Mouse (Mus musculus) liver, embryonic 15.5 days (tissue): ENCODE data around the gene Gprc5a. TPM values are rescaled to one million over a fixed set of nuclear protein-coding genes. Genes with fewer than 3 reads are reported as not detected.

ENCODE experiments used
- ATAC-seq: fragments of 200-750 bp; cut with Nextera tagmentation; 2 replicates; pipeline ENCODE4 v1.8.0; 2017; ENCODE audit warnings: moderate number of reproducible peaks, mild to moderate bottlenecking, moderate library complexity; ENCODE audit not compliant: insufficient read depth
- H3K27ac ChIP-seq: fragments of 300-500 bp; sonication (generic); replicated peaks from 2 replicates; pipeline ENCODE4 v1.5.1; 2015; ENCODE audit warnings: mild to moderate bottlenecking, inconsistent platforms
- H3K27me3 ChIP-seq: fragments of 300-500 bp; sonication (generic); 2 replicates; pipeline ENCODE4 v1.6.1; 2015; ENCODE audit warnings: mild to moderate bottlenecking, inconsistent platforms
- H3K36me3 ChIP-seq: fragments of 300-500 bp; sonication (generic); replicated peaks from 2 replicates; pipeline ENCODE4 v1.6.1; 2015; ENCODE audit warnings: moderate library complexity, mild to moderate bottlenecking, inconsistent platforms
- H3K4me1 ChIP-seq: fragments of 300-500 bp; sonication (generic); replicated peaks from 2 replicates; pipeline ENCODE4 v1.6.1; 2015; ENCODE audit warnings: inconsistent platforms
- H3K4me2 ChIP-seq: fragments of 300-500 bp; sonication (generic); 2 replicates; pipeline ENCODE4 v1.6.1; 2015; ENCODE audit warnings: moderate library complexity, mild to moderate bottlenecking, inconsistent platforms
- H3K4me3 ChIP-seq: fragments of 300-500 bp; sonication (generic); replicated peaks from 2 replicates; pipeline ENCODE4 v1.5.1; 2015; ENCODE audit warnings: mild to moderate bottlenecking, inconsistent platforms
- H3K9ac ChIP-seq: fragments of 300-500 bp; sonication (generic); 2 replicates; pipeline ENCODE4 v1.6.1; 2015; ENCODE audit warnings: moderate library complexity, mild to moderate bottlenecking, inconsistent platforms
- H3K9me3 ChIP-seq: fragments of 300-500 bp; sonication (generic); replicated peaks from 2 replicates; pipeline ENCODE4 v1.6.1; 2016; ENCODE audit warnings: inconsistent platforms
- WGBS: fragments of 180-500 bp; shearing (Covaris S2); methylation state at CpG from one replicate; pipeline ENCODE4 v1.1.7; 2015; ENCODE audit warnings: mixed read lengths; ENCODE audit not compliant: insufficient replicate concordance; 5-methylcytosine and 5-hydroxymethylcytosine counted together
- polyA plus RNA-seq: library from polyadenylated mRNA; unstranded; fragments of >200 nt; fragmentation: Nextera tagmentation; extraction: Ambion mirVana; gene quantifications from 2 replicates; pipeline ENCODE4 v1.2.1, GENCODE M21; 2015

Gene Gprc5a
- polyA plus RNA-seq, 1 experiment from 2014 or later: 0.09 TPM

GRCm38 (mm10) chr6:135074405-135074947 lies 9.0 kb downstream of the Gprc5a start:
- no peaks in the 10 kb centered on the region for H3K9me3 ChIP-seq
- H3K9ac ChIP-seq: no peak overlapping the region
- no peaks in the 10 kb centered on the region for H3K27me3 ChIP-seq
- 19% methylated on average over 6 of the region's 6 CpGs for WGBS
- ATAC-seq: no peak
- H3K4me3 ChIP-seq: no peak overlapping the region
- no peaks in the 10 kb centered on the region for H3K4me1 ChIP-seq
- no peaks in the 10 kb centered on the region for H3K36me3 ChIP-seq
- H3K27ac ChIP-seq: no peak overlapping the region
- H3K4me2 ChIP-seq: no peak overlapping the region

GRCm38 (mm10) chr6:135076202-135076601 lies 10.8 kb downstream of the Gprc5a start:
- Histone ChIP-seq H3K4me1 (no peaks in the 10 kb centered on the region), H3K9me3 (no peaks in the 10 kb centered on the region), H3K4me3 (no peak overlapping the region), H3K27ac (no peak overlapping the region), H3K9ac (no peak overlapping the region), H3K36me3 (no peaks in the 10 kb centered on the region), H3K4me2 (no peak overlapping the region), H3K27me3 (no peaks in the 10 kb centered on the region)
- no peak for ATAC-seq
- WGBS: 45% methylated on average over 3 of the region's 3 CpGs

- 54% methylated on average over 12 of the region's 12 CpGs for WGBS
- H3K27me3 ChIP-seq: no peaks in the 10 kb centered on the region
- no peak overlapping the region for H3K4me3 ChIP-seq
- ATAC-seq: no peak
- H3K27ac ChIP-seq: no peak overlapping the region
- no peak overlapping the region for H3K4me2 ChIP-seq
- no peaks in the 10 kb centered on the region for H3K36me3 ChIP-seq
- no peaks in the 10 kb centered on the region for H3K4me1 ChIP-seq
- H3K9me3 ChIP-seq: no peaks in the 10 kb centered on the region
- H3K9ac ChIP-seq: no peak overlapping the region
Measured at GRCm38 (mm10) chr6:135078420-135078819, 13.0 kb downstream of the Gprc5a start.

- no peak overlapping the region for H3K4me2 ChIP-seq
- 57% methylated on average over 10 of the region's 10 CpGs for WGBS
- no peaks in the 10 kb centered on the region for H3K4me1 ChIP-seq
- H3K36me3 ChIP-seq: no peaks in the 10 kb centered on the region
- no peak for ATAC-seq
- no peak overlapping the region for H3K4me3 ChIP-seq
- no peaks in the 10 kb centered on the region for H3K9me3 ChIP-seq
- H3K27me3 ChIP-seq: no peaks in the 10 kb centered on the region
- no peak overlapping the region for H3K9ac ChIP-seq
- H3K27ac ChIP-seq: no peak overlapping the region
Measured at GRCm38 (mm10) chr6:135083991-135084502, 18.6 kb downstream of the Gprc5a start.

- WGBS: 63% methylated on average over 1 of the region's 1 CpGs
- no peak for ATAC-seq
- H3K36me3 ChIP-seq: no peaks in the 10 kb centered on the region
- H3K4me2 ChIP-seq: no peak overlapping the region
- no peak overlapping the region for H3K4me3 ChIP-seq
- no peaks in the 10 kb centered on the region for H3K9me3 ChIP-seq
- H3K4me1 ChIP-seq: no peaks in the 10 kb centered on the region
- no peak overlapping the region for H3K9ac ChIP-seq
- H3K27ac ChIP-seq: no peak overlapping the region
- no peaks in the 10 kb centered on the region for H3K27me3 ChIP-seq
Measured at GRCm38 (mm10) chr6:135085703-135086102, 20.3 kb downstream of the Gprc5a start.

- Histone ChIP-seq H3K27me3 (no peaks in the 10 kb centered on the region), H3K9me3 (no peaks in the 10 kb centered on the region), H3K4me3 (no peak overlapping the region), H3K9ac (no peak overlapping the region), H3K4me1 (no peaks in the 10 kb centered on the region), H3K27ac (no peak overlapping the region), H3K4me2 (peak overlapping the region; percentile 16; the same call in 1 of the 2 replicates), H3K36me3 (no peaks in the 10 kb centered on the region)
- 19% methylated on average over 19 of the region's 19 CpGs for WGBS
- ATAC-seq: no peak; the same call in 1 of the 2 replicates
Measured at GRCm38 (mm10) chr6:135087721-135088451, 22.4 kb downstream of the Gprc5a start.

- Histone ChIP-seq H3K9ac (no peak overlapping the region), H3K36me3 (no peaks in the 10 kb centered on the region), H3K4me3 (no peak overlapping the region), H3K4me1 (no peaks in the 10 kb centered on the region), H3K9me3 (no peaks in the 10 kb centered on the region), H3K27ac (no peak overlapping the region), H3K4me2 (no peak overlapping the region), H3K27me3 (no peaks in the 10 kb centered on the region)
- ATAC-seq: no peak
- WGBS: 32% methylated on average over 8 of the region's 8 CpGs
Measured at GRCm38 (mm10) chr6:135089786-135090185, 24.3 kb downstream of the Gprc5a start.

GRCm38 (mm10) chr6:135090661-135091060 lies 25.2 kb downstream of the Gprc5a start:
- no peaks in the 10 kb centered on the region for H3K4me1 ChIP-seq
- 67% methylated on average over 4 of the region's 4 CpGs for WGBS

GRCm38 (mm10) chr6:135092798-135093470 lies 27.5 kb downstream of the Gprc5a start:
- 68% methylated on average over 12 of the region's 12 CpGs for WGBS
- no peak for ATAC-seq
- no peaks in the 10 kb centered on the region for H3K9me3 ChIP-seq
- H3K27ac ChIP-seq: no peak overlapping the region
- no peak overlapping the region for H3K4me2 ChIP-seq
- H3K4me1 ChIP-seq: no peaks in the 10 kb centered on the region
- H3K27me3 ChIP-seq: no peaks in the 10 kb centered on the region
- no peak overlapping the region for H3K9ac ChIP-seq
- no peak overlapping the region for H3K4me3 ChIP-seq
- no peaks in the 10 kb centered on the region for H3K36me3 ChIP-seq

More at GRCm38 (mm10) chr6:135090661-135091060, 25.2 kb downstream of the Gprc5a start:
- Histone ChIP-seq H3K27me3 (no peaks in the 10 kb centered on the region), H3K27ac (no peak overlapping the region), H3K4me2 (no peak overlapping the region), H3K4me3 (no peak overlapping the region), H3K9ac (no peak overlapping the region), H3K9me3 (no peaks in the 10 kb centered on the region), H3K36me3 (no peaks in the 10 kb centered on the region)
- no peak for ATAC-seq

- Histone ChIP-seq H3K27ac (no peak overlapping the region), H3K4me2 (no peak overlapping the region), H3K9me3 (no peaks in the 10 kb centered on the region), H3K4me1 (no peaks in the 10 kb centered on the region), H3K9ac (no peak overlapping the region), H3K36me3 (no peaks in the 10 kb centered on the region), H3K27me3 (peaks cover 4% of the 10 kb centered on the region; the same call in 1 of the 2 replicates), H3K4me3 (no peak overlapping the region)
- WGBS: 64% methylated on average over 15 of the region's 15 CpGs
- no peak for ATAC-seq
Measured at GRCm38 (mm10) chr6:135100787-135101472, 35.5 kb downstream of the Gprc5a start.
